Mouse (Mus musculus) bone marrow macrophage, adult 2 months (primary cell): ENCODE results near the gene Krt15.

Experiments
- CTCF ChIP-seq: IDR thresholded peaks from 2 replicates; pipeline ENCODE4 v1.5.1; 2012; ENCODE audit warnings: low read depth, mild to moderate bottlenecking, low read length, moderate library complexity
- POLR2A ChIP-seq: IDR thresholded peaks from 2 replicates; pipeline ENCODE4 v1.6.1; 2012; ENCODE audit warnings: mild to moderate bottlenecking, low read depth, low read length, borderline replicate concordance

DNA sequence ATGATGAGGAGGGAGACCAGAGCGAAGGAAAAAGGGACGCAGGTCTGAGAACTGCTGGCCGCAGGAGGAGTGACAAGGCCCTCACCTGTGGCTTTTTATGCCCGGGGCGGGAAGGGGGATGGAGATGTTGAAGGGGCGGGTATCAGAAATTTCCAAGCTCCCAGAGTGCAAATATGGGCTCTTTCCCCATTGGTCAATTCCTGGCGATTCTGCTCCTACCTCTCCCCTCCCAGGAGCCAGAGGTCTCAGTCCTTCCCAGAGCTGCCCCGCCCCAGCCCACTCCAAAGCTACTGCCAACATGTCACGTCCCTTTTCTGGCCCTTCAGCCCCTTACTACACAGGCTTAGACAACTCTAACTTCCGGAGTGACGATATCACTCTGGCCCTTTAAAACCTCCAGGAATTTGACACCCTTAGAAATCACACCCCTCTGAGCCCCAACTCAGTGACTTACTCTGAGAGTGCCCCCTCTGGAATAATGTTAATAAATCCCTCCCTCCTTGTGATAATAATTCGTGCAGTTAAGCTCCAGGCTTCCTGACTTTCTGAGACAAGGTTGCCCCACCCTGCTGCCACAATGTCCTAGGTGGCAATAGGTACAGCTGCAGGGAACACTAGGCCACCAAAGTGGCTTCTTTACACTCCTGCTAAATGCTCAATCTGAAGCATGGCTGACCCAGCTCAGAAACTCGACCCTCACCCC, 10.3 kb upstream of the Krt15 start:
- TF ChIP-seq CTCF (no peak), POLR2A (no peak)
